Mouse (Mus musculus) inflammation-experienced regulatory T-cells, adult 6 months (primary cell): ENCODE measurements around the gene Creb3l2. TPM values are rescaled to one million over a fixed set of nuclear protein-coding genes. Genes with fewer than 3 reads are reported as not detected.
A peak's percentile ranks its signal among the peaks of the same experiment; 100 is the strongest.
"Not testable (repeated sequence)": the region's sequence is repeated elsewhere in the genome, so short reads cannot be mapped to it uniquely, and the experiment has no call there.

Source experiments
- ATAC-seq: one replicate; pipeline ENCODE4 v1.8.0; 2017
- polyA plus RNA-seq, 3 experiments: library from polyadenylated mRNA; unstranded; fragments of 100-300 nt; shearing (Covaris generic); gene quantifications; one replicate each; pipeline ENCODE4 v1.2.1; 2017

Gene Creb3l2
- 1 to 10 TPM; 2.3 to 3.6 (median 2.6) TPM for polyA plus RNA-seq

DNA sequence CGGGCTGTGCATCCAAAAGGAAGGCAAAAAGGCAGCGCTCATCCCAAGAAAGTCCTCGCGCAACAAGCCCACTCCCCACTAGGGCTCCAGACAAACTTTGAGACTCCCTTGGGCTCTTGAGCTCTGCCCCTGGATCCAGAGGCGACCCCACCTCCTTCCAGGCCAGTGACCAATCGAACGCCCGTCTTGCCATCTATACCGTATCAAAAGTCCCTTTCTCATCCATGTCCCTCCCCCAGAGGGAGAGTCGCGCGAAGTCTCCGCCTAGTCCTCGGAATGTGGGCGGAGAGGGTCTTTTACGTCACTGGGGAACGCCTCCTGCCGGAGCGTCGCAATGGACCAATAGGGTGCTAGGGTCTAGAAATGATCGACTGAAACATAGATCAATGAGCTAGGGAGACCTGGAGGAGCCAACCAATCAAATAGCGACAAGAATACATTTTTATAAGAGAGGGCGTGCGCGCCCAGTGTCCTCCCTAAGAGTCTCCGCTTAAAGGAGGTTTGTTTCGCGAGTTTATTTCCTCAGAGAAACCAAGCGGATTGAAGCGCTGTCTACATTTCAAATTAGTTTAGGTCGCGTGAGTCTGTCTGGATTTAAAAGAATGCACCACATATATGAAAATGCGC, at the start of gene Creb3l2:
Gene Creb3l2 (minus strand): TSS at position 106 of the 627 bp plus-strand sequence.
- peak; percentile 95 for ATAC-seq

- no peak for ATAC-seq
These were observed 44.6 kb upstream of the Creb3l2 start for GRCm38 (mm10) chr6:37486502-37486901.

DNA sequence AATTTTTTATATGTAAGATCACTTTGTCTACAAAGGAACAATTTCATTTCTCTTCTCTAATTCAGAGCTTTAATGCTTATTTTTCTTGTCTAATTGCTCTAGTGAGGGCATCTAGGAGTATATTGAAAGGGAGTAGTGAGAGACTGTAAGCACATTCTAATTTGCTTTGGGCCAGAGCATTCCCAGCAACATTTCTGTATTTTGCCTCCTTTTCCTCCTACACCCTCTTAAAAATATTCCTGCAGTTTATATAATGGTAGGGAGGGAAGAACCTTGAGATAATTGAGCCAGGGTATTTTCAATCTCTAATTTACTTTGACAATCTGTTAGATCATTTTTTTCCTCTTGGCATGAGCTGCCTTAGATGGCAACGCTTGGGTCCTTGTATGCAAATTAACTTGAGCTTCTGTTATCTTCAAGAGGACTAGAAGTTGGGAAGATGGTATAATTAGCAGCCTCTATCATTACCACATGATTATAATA, 42.7 kb upstream of the Creb3l2 start:
- no peak for ATAC-seq

- no peak for ATAC-seq
These were observed 41.3 kb upstream of the Creb3l2 start for GRCm38 (mm10) chr6:37483262-37483661.

DNA sequence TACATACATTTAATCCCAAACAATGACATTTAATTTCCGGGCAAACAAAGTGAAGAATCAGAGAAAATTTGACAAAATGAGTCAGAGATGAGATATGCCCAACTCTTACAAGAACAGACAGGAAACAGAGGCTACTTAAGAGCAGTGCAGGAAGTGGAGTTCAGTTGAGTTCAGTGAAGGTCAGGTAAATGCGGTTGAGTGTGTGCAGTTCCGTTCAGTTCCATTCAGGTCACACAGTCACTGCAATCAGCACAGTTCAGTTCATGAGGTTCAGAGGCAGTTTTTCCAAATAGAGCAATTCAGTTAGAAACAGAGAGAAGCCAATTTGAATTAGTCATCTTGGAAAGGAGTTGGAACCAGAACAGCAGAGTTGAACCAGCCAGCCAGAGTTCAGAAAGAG, 39.2 kb upstream of the Creb3l2 start:
- peak; percentile 100 for ATAC-seq

- no peak for ATAC-seq
These were observed 38.1 kb upstream of the Creb3l2 start for GRCm38 (mm10) chr6:37480008-37480407.

GRCm38 (mm10) chr6:37478481-37478880, 36.5 kb upstream of the Creb3l2 start:
- ATAC-seq, result no peak

GRCm38 (mm10) chr6:37473674-37474342, 31.9 kb upstream of the Creb3l2 start:
- peak; percentile 71 for ATAC-seq

DNA sequence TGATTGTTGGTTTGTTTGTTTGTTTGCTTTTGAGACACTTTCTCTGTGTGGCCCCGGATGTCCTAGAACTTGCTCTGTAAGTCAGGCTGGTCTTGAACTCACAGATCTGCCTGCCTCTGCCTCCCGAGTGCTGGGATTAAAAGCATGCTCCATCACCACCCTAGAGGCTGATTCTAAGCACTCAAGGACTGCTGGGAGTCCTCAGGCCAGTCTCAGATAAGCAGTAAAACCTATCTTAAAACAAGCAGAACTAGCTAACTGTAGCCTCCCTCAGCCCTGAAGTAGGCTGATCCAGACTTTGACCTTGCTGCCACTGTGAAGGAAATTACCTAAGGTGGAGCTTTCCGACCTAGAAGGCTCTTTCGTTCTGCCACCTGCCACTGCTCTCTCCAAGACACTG, 28.3 kb upstream of the Creb3l2 start:
- no peak for ATAC-seq

- ATAC-seq, result no peak
These were observed 23.9 kb upstream of the Creb3l2 start for GRCm38 (mm10) chr6:37465847-37466246.

- ATAC-seq, result no peak
These were observed 23.4 kb upstream of the Creb3l2 start for GRCm38 (mm10) chr6:37465356-37465755.

GRCm38 (mm10) chr6:37464585-37464984, 22.6 kb upstream of the Creb3l2 start:
- peak; percentile 11 for ATAC-seq

GRCm38 (mm10) chr6:37463517-37464482, 21.9 kb upstream of the Creb3l2 start:
- ATAC-seq, result peak; percentile 94

GRCm38 (mm10) chr6:37460681-37461080, 18.7 kb upstream of the Creb3l2 start:
- no peak for ATAC-seq

- ATAC-seq, result not testable (repeated sequence)
These were observed 17.7 kb upstream of the Creb3l2 start for GRCm38 (mm10) chr6:37459656-37460055.

DNA sequence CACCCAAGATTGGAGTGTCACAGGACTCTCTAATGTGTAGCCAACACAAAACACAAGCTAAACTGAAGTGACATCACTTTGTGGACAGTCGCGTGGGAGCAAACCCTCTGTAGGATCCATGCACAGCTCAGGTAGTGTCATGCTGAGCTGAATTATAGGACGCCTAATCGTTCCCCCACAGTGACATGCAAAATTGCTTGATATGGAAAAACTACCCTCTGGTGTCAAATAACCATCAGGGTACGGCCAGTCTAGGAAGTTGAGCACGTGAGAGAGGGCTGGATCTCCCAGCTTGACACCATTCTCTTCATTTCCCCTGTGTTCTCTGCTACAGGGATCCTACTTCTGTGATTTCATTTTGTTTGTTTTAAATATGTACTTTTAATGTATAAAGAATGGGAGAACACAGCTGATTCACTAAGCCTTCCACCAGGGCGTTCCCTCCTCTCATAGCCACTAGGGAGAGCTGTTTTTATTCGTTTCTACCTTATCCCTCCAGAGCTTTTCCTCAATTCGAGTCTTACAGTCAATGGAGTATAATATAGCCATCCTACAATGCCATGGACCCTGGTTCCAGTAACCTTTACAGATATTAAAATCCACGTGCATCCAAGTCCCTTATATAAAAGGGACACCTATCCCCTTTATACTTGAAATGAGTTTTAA, 16.2 kb upstream of the Creb3l2 start:
- no peak for ATAC-seq

DNA sequence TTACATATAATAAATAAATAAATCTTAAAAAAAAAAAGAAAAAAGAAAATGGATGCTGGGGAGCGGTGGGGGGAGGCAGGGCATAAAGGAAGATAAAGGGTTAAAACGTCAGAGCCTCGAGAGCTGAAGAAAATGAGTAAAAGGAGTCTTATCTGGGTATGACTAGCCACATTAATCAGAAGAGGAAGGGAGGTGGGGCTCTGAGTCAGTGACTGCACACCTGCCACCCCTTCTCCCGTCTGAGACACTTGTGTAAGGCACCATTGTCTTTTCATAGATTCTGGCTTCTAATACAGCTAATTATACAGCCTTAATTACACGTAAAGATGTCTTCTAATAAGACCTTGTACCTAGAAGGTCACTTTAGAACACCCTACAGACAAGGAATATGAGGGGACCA, 13.6 kb upstream of the Creb3l2 start:
- peak; percentile 76 for ATAC-seq

DNA sequence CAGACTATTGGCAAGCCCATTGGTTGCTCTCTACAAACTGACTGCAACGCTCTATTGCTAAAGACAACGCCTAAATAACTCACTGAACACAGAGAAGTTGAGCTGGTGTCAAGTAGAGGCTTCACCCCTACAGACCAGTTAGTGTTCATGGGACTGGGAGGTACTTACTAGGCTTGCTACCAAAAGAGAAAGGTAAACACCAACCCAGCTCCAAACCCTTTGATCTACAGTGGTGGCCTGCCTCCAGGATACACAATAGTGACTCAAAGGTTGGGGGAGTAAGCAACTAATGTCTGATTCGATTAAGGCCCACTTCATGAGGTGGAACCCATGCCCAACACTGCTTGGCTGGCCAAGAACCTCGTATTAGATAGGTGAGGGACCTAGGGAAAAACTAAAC, 11.1 kb upstream of the Creb3l2 start:
- no peak for ATAC-seq

DNA sequence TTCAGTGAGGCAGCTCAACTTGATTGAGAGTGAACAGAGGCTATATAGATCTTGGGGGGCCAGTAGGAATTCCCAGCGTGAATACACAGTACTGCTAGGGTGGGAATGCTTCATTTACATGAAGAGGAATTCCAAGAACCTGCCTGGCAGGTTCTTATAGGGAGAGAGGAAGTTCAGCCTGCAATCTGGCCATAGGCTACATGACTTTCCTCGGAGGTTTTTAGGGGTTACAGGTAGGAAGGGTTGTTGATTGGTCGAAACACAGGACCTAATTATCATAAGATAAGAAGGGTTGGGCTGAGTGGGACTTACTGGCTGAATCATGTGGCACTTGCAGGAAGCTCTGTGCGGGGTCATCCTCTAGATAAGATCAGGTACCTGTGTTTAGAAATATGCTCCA, 9.7 kb upstream of the Creb3l2 start:
- ATAC-seq, result no peak

GRCm38 (mm10) chr6:37447704-37448466, 5.9 kb upstream of the Creb3l2 start:
- ATAC-seq, result peak; percentile 85

GRCm38 (mm10) chr6:37442781-37443180, 835 bp upstream of the Creb3l2 start:
- ATAC-seq, result no peak
